Mouse (Mus musculus) embryonic facial prominence, embryonic 13.5 days (tissue): ENCODE measurements around the gene Dok7. TPM values are rescaled to one million over a fixed set of nuclear protein-coding genes. Genes with fewer than 3 reads are reported as not detected.

ENCODE experiments used
- ATAC-seq: fragments of 200-750 bp; cut with Nextera tagmentation; 2 replicates; pipeline ENCODE4 v1.8.0; 2017; ENCODE audit warnings: low read depth; ENCODE audit not compliant: insufficient number of reproducible peaks, insufficient read depth, low FRiP score, low TSS enrichment
- H3K27ac ChIP-seq: fragments of 300-500 bp; sonication (generic); 2 replicates; pipeline ENCODE4 v1.5.1; 2015; ENCODE audit warnings: moderate library complexity, mild to moderate bottlenecking, inconsistent platforms
- H3K27me3 ChIP-seq: fragments of 300-500 bp; sonication (generic); 2 replicates; pipeline ENCODE4 v1.6.1; 2015; ENCODE audit warnings: mild to moderate bottlenecking, inconsistent platforms
- H3K36me3 ChIP-seq: fragments of 300-500 bp; sonication (generic); 2 replicates; pipeline ENCODE4 v1.6.1; 2015; ENCODE audit warnings: mild to moderate bottlenecking, inconsistent platforms
- H3K4me1 ChIP-seq: fragments of 300-500 bp; sonication (generic); 2 replicates; pipeline ENCODE4 v1.6.1; 2015; ENCODE audit warnings: inconsistent platforms
- H3K4me2 ChIP-seq: fragments of 300-500 bp; sonication (generic); 2 replicates; pipeline ENCODE4 v1.6.1; 2015; ENCODE audit warnings: moderate library complexity, mild to moderate bottlenecking, inconsistent platforms
- H3K4me3 ChIP-seq: fragments of 300-500 bp; sonication (generic); 2 replicates; pipeline ENCODE4 v1.5.1; 2015; ENCODE audit warnings: mild to moderate bottlenecking, inconsistent platforms
- H3K9ac ChIP-seq: fragments of 300-500 bp; sonication (generic); 2 replicates; pipeline ENCODE4 v1.6.1; 2015; ENCODE audit warnings: mild to moderate bottlenecking, inconsistent platforms
- H3K9me3 ChIP-seq: fragments of 300-500 bp; sonication (generic); 2 replicates; pipeline ENCODE4 v1.6.1; 2016; ENCODE audit warnings: inconsistent platforms
- whole genome bisulfite sequencing: fragments of 180-500 bp; shearing (Covaris S2); methylation state at CpG from one replicate; pipeline ENCODE4 v1.1.7; 2015; ENCODE audit warnings: mixed read lengths; 5-methylcytosine and 5-hydroxymethylcytosine counted together
- polyA plus RNA-seq: library from polyadenylated mRNA; unstranded; fragments of >200 nt; fragmentation: Nextera tagmentation; extraction: Ambion mirVana; gene quantifications from 2 replicates; pipeline ENCODE4 v1.2.1, GENCODE M21; 2015

Gene Dok7
- polyA plus RNA-seq, 1 experiment from 2014 or later: 1.7 TPM

GRCm38 (mm10) chr5:35033619-35034018, 22.9 kb upstream of the Dok7 start:
- WGBS: 70% methylated on average over 1 of the region's 1 CpGs
- no peaks in the 10 kb centered on the region for H3K27me3 ChIP-seq

GRCm38 (mm10) chr5:35035141-35035540, 21.4 kb upstream of the Dok7 start:
- Histone ChIP-seq H3K4me1 (no peaks in the 10 kb centered on the region), H3K4me2 (no peak overlapping the region), H3K36me3 (peaks cover 54% of the 10 kb centered on the region), H3K27me3 (no peaks in the 10 kb centered on the region), H3K9ac (no peak overlapping the region), H3K27ac (no peak overlapping the region), H3K9me3 (no peaks in the 10 kb centered on the region), H3K4me3 (no peak overlapping the region)
- no peak for ATAC-seq
- 84% methylated on average over 5 of the region's 5 CpGs for WGBS

More at GRCm38 (mm10) chr5:35033619-35034018, 22.9 kb upstream of the Dok7 start:
- ATAC-seq: no peak
- Histone ChIP-seq H3K36me3 (peaks cover 69% of the 10 kb centered on the region), H3K9me3 (no peaks in the 10 kb centered on the region), H3K4me1 (no peaks in the 10 kb centered on the region), H3K4me3 (no peak overlapping the region), H3K9ac (no peak overlapping the region), H3K4me2 (no peak overlapping the region), H3K27ac (no peak overlapping the region)

- no peak overlapping the region for H3K4me3 ChIP-seq
- H3K36me3 ChIP-seq: peaks cover 48% of the 10 kb centered on the region
- no peaks in the 10 kb centered on the region for H3K4me1 ChIP-seq
- no peak overlapping the region for H3K27ac ChIP-seq
- H3K9me3 ChIP-seq: no peaks in the 10 kb centered on the region
- no peaks in the 10 kb centered on the region for H3K27me3 ChIP-seq
- ATAC-seq: no peak
- H3K9ac ChIP-seq: no peak overlapping the region
- H3K4me2 ChIP-seq: no peak overlapping the region
- 71% methylated on average over 4 of the region's 4 CpGs for WGBS
Observed at GRCm38 (mm10) chr5:35035795-35036194, 20.8 kb upstream of the Dok7 start.

DNA sequence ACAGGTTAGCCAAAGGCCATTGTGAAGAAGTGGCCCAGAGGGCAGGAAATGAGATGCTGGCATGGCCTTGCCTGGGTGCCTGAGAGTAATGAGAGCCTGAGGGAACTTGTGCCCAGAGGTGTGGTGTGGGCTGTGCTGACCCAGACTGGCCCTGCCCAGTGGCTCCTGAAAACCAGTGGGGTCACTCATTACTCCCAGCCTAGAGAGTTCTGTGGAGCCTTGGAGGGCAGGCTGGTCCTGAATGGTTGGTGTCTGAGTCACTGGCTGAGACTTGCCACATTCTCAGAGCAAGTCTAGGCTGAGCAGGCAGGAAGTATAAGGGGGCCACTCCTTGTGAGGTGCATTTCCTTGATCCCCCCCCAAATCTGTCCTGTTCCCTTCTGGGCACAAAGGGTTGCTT, 19.1 kb upstream of the Dok7 start:
- no peak overlapping the region for H3K27ac ChIP-seq

GRCm38 (mm10) chr5:35041268-35041829, 15.2 kb upstream of the Dok7 start, which contains the start of gene Hgfac:
TSS of gene Hgfac (plus strand) at chr5:35041509.
- H3K4me3 ChIP-seq: no peak within 1 kb of the TSS
- H3K27me3 ChIP-seq: no peaks in the 10 kb centered on the region
- no peaks in the 10 kb centered on the region for H3K4me1 ChIP-seq
- H3K27ac ChIP-seq: no peak within 1 kb of the TSS; the same call in 1 of the 2 replicates
- no peak for ATAC-seq
- H3K36me3 ChIP-seq: no peaks in the 10 kb centered on the region
- WGBS: 56% methylated on average over 6 of the region's 6 CpGs
- H3K9ac ChIP-seq: peak within 1 kb of the TSS; percentile 11; the same call in 1 of the 2 replicates
- no peaks in the 10 kb centered on the region for H3K9me3 ChIP-seq
- no peak within 1 kb of the TSS for H3K4me2 ChIP-seq

More for the DNA sequence above, 19.1 kb upstream of the Dok7 start:
- Histone ChIP-seq H3K36me3 (peaks cover 32% of the 10 kb centered on the region), H3K4me1 (no peaks in the 10 kb centered on the region), H3K9ac (no peak overlapping the region), H3K4me3 (no peak overlapping the region), H3K4me2 (no peak overlapping the region), H3K9me3 (no peaks in the 10 kb centered on the region), H3K27me3 (no peaks in the 10 kb centered on the region)
- no peak for ATAC-seq

DNA sequence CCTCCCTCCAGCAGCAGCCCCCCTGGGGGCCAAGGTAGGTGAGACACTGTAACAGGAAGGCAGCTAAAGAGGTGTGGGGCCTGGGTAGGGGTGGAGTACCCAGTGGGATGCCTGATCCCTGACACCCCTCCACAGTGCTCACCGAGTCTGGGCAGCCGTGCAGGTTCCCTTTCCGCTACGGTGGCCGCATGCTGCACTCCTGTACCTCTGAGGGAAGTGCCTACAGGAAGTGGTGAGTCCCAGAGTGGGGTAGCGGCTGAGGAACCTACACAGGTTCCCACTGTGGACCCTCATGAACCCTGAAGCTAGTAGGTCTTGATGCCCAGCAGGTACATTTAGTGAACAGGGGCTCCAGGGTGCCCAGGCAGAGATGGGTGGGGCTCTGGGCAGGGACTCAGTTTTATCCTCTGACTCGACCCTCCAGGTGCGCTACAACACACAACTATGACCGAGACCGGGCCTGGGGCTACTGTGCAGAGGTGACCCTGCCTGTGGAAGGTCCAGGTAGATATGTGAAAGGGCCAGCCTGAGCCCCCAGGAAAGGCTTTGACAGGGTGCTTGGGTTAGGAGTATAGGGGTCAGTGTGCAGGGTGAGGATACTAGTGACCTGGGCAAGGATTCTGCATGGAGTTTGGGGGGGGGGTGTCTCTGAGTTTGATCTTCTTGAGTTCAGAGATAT, 14.0 kb upstream of the Dok7 start:
- H3K9me3 ChIP-seq: no peaks in the 10 kb centered on the region
- H3K27ac ChIP-seq: no peak overlapping the region
- H3K27me3 ChIP-seq: no peaks in the 10 kb centered on the region
- no peak overlapping the region for H3K4me2 ChIP-seq
- peak overlapping the region; percentile 11; the same call in 1 of the 2 replicates for H3K9ac ChIP-seq
- no peak overlapping the region for H3K4me3 ChIP-seq
- no peak for ATAC-seq
- WGBS: 69% methylated on average over 10 of the region's 10 CpGs
- no peaks in the 10 kb centered on the region for H3K36me3 ChIP-seq
- 0 out of 2 replicates have a peak, but pooled peaks cover 3% of the 10 kb centered on the region for H3K4me1 ChIP-seq

DNA sequence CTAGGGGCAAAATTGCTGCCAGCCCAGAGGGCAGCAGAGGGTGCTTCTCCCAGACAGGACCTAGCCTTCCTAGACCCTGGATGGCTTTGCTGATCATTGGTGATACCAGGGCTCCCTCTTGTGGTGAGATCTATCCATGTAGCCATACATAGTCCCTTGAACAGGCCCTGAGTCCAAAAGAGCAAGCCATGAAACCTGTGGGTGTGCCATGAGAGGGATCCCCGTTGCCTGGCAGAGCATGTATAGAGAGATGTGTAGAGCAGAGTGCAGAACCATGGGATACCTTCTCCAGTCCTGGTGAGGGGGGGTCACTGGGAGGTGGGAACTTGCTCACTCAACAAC, 13.5 kb upstream of the Dok7 start:
- Histone ChIP-seq H3K4me3 (no peak overlapping the region), H3K9ac (no peak overlapping the region), H3K27ac (no peak overlapping the region), H3K4me1 (0 out of 2 replicates have a peak, but pooled peaks cover 3% of the 10 kb centered on the region), H3K4me2 (no peak overlapping the region), H3K9me3 (no peaks in the 10 kb centered on the region), H3K36me3 (no peaks in the 10 kb centered on the region), H3K27me3 (no peaks in the 10 kb centered on the region)
- ATAC-seq: no peak
- 19% methylated on average over 1 of the region's 1 CpGs for WGBS

- no peak overlapping the region for H3K9ac ChIP-seq
- H3K27ac ChIP-seq: no peak overlapping the region
- ATAC-seq: no peak
- H3K4me2 ChIP-seq: no peak overlapping the region
- no peaks in the 10 kb centered on the region for H3K36me3 ChIP-seq
- H3K27me3 ChIP-seq: peaks cover 12% of the 10 kb centered on the region
- 80% methylated on average over 5 of the region's 5 CpGs for WGBS
- H3K4me1 ChIP-seq: 0 out of 2 replicates have a peak, but pooled peaks cover 3% of the 10 kb centered on the region
- no peak overlapping the region for H3K4me3 ChIP-seq
- no peaks in the 10 kb centered on the region for H3K9me3 ChIP-seq
Observed at GRCm38 (mm10) chr5:35050541-35050940, 6.0 kb upstream of the Dok7 start.

- Histone ChIP-seq H3K9ac (no peak overlapping the region), H3K4me3 (no peak overlapping the region), H3K4me2 (no peak overlapping the region), H3K27ac (no peak overlapping the region), H3K4me1 (peaks cover 10% of the 10 kb centered on the region), H3K9me3 (no peaks in the 10 kb centered on the region), H3K36me3 (no peaks in the 10 kb centered on the region), H3K27me3 (peaks cover 53% of the 10 kb centered on the region)
- ATAC-seq: no peak
- WGBS: 96% methylated on average over 3 of the region's 3 CpGs
Observed at GRCm38 (mm10) chr5:35054628-35055027, 1.9 kb upstream of the Dok7 start.

DNA sequence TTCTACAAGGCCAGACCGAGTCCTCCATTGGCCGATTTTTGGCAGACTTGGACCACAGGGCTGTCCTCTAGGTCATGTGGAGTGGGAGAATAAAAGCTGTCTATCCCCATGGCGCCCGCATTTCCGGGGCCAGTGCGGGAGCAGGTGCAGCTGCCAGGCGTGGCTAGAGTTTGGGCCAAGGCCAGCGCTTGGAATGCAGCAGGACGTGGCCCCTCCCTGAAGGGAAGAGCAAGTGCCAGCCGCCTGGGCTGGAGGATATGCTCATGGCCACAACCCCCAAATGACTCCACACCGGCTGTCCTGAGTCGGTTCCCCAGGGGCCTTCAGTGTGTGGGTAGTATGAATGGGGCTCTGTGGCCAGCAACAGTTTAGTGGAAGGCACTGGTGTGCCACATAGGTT, 1.5 kb upstream of the Dok7 start:
- WGBS: 81% methylated on average over 12 of the region's 12 CpGs
- Histone ChIP-seq H3K4me2 (no peak overlapping the region), H3K4me3 (no peak overlapping the region), H3K27ac (no peak overlapping the region), H3K36me3 (no peaks in the 10 kb centered on the region), H3K27me3 (peaks cover 57% of the 10 kb centered on the region), H3K9me3 (no peaks in the 10 kb centered on the region), H3K9ac (no peak overlapping the region), H3K4me1 (peaks cover 10% of the 10 kb centered on the region)
- no peak for ATAC-seq

DNA sequence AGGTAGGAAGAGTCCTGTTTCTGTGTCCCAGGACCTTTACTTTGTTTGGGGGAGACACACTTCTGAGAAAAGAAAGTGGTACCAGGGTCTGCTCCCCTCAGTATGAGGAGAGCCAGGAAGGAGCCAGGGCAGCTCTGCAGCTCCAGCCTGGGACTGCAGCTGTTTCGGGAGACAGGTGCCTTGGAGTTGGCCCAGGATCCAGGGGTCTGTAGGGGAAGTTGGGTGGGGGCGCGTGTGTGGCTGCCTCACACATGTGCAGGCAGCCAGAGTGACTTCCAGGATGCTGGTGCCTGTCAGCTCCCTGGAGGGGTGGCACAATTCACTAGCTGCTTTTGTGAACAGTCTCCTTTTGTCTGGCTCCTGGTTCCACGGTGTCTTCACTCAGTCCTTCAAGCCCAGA, 1.0 kb downstream of the Dok7 start:
- Histone ChIP-seq H3K9me3 (no peaks in the 10 kb centered on the region), H3K27me3 (peaks cover 57% of the 10 kb centered on the region), H3K27ac (no peak overlapping the region), H3K4me2 (peak overlapping the region; percentile 99), H3K36me3 (no peaks in the 10 kb centered on the region), H3K9ac (no peak overlapping the region), H3K4me3 (peak overlapping the region; percentile 61), H3K4me1 (peaks cover 10% of the 10 kb centered on the region)
- ATAC-seq: no peak
- WGBS: 9% methylated on average over 4 of the region's 4 CpGs

GRCm38 (mm10) chr5:35058216-35058615, 1.6 kb downstream of the Dok7 start:
- WGBS: 82% methylated on average over 1 of the region's 1 CpGs
- Histone ChIP-seq H3K4me2 (no peak overlapping the region), H3K27me3 (peaks cover 57% of the 10 kb centered on the region), H3K27ac (no peak overlapping the region), H3K9ac (no peak overlapping the region), H3K4me3 (no peak overlapping the region), H3K4me1 (peaks cover 10% of the 10 kb centered on the region), H3K36me3 (no peaks in the 10 kb centered on the region), H3K9me3 (no peaks in the 10 kb centered on the region)
- ATAC-seq: no peak
